Mouse (Mus musculus): ENCODE results near the gene Calb2. TPM values are rescaled to one million over a fixed set of nuclear protein-coding genes. Genes with fewer than 3 reads are reported as not detected.

Gene Calb2
- polyA plus RNA-seq, 1 experiment from 2014 or later = 15.8 TPM

DNA sequence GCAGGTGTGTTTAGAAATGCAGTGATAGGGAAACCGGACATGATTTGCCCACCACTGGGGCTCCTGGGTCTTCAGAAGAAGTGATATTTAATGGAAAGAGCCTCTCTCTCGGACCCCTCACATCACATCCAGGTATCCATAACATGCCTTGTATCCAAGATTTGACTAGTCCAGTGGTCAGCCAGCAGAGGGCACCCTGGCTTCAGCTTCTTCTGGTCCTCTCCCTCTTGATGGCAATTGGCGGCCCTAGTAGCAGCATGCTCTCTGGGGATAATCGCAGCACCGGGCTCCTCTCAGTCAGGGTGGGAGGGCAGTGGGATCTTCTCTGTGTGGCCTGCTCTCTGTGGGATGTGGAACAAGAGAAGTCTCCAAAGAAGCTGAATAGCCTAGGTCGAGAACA, 48.3 kb downstream of the Calb2 start:
- WGBS = 32% methylated on average over 6 of the region's 6 CpGs
- Histone ChIP-seq H3K9me3 (no peaks in the 10 kb centered on the region), H3K27ac (no peak overlapping the region), H3K36me3 (no peaks in the 10 kb centered on the region), H3K9ac (no peak overlapping the region), H3K4me3 (no peak overlapping the region), H3K4me1 (no peaks in the 10 kb centered on the region), H3K4me2 (no peak overlapping the region), H3K27me3 (no peaks in the 10 kb centered on the region)
- no peak for ATAC-seq (ENCODE audit: borderline replicate concordance, extremely low read depth, low FRiP score, low TSS enrichment)

DNA sequence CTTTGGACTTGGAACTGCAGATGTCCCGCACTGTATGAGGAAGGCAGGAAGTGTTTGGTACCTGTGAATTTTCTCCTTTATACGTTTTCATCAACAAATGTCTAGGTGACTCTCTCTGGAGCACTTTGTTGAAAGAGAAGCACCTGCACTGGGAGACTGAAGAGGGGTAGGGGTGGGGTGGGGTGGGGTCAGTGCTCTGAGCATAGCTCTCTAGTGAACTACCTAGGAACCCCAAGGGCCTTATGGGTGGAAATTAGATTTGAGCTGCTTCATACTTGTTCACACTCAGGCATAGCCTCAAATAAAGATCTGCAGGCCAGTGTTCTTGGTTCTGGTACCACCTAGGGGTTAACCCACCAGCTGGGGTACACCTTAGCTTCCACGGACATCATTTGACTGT, 65.4 kb downstream of the Calb2 start, which contains the start of gene Gm17720:
Gene Gm17720, minus strand, starts transcription at position 101 of the 400 bp plus-strand sequence.
- no peak for ATAC-seq (ENCODE audit: borderline replicate concordance, extremely low read depth, low FRiP score, low TSS enrichment)
- 83% methylated on average over 3 of the region's 3 CpGs for whole genome bisulfite sequencing
- H3K4me2 ChIP-seq = no peak within 1 kb of the TSS

DNA sequence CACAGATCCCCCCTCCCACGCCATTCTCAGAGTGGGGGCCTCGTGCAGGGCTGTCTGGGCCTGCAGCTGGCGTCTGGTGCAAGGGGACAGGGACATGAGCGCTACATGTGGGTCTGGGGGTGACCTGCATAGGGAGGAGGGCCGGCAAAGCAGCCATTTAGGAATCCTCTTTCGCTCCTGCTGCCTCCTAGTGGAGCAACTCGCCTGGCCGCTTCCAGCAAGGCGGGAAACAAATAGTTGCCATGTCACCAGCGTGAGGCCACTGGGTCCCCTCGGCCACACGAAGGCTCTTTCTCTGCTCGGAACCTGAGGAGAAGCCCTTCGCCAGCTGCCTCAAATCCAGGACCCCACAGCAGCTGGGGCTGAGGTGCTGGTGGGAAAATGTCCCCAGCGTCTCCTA, 66.3 kb downstream of the Calb2 start:
- peak; percentile 39; the same call in 1 of the 2 replicates for ATAC-seq (ENCODE audit: borderline replicate concordance, extremely low read depth, low FRiP score, low TSS enrichment)
- H3K9me3 ChIP-seq = no peaks in the 10 kb centered on the region

More for the DNA sequence above, 65.4 kb downstream of the Calb2 start, which contains the start of gene Gm17720:
- H3K36me3 ChIP-seq = no peaks in the 10 kb centered on the region
- H3K9me3 ChIP-seq = no peaks in the 10 kb centered on the region
- H3K4me3 ChIP-seq = no peak within 1 kb of the TSS
- no peaks in the 10 kb centered on the region for H3K27me3 ChIP-seq
- no peaks in the 10 kb centered on the region for H3K4me1 ChIP-seq
- no peak within 1 kb of the TSS for H3K9ac ChIP-seq
- no peak within 1 kb of the TSS for H3K27ac ChIP-seq

DNA sequence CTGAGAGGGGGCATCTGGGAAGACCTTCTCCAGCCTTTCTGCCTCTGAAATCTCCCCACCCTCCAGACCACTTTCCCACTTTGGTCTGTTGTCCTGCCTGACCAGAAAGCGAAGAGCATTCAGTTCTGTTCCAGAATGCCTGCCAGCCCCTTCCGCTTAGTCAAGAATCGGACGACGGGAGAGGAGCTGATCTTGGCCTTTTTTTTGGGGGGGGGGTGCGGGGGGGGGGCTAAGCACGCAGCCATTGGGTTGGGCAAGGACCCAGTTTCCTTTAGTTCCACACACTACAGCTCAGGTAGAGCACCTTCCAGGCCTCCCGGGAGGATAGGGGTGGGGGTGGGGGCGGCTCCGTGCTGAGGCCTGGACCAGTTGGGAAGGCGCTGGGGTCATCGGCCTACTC, 67.1 kb downstream of the Calb2 start, which contains the start of gene Gm21964:
Gene Gm21964, plus strand, starts transcription at position 301 of the 400 bp plus-strand sequence.
- Histone ChIP-seq H3K9me3 (no peaks in the 10 kb centered on the region), H3K27ac (no peak within 1 kb of the TSS), H3K27me3 (no peaks in the 10 kb centered on the region), H3K4me3 (no peak within 1 kb of the TSS), H3K4me2 (no peak within 1 kb of the TSS), H3K9ac (no peak within 1 kb of the TSS), H3K4me1 (no peaks in the 10 kb centered on the region), H3K36me3 (no peaks in the 10 kb centered on the region)
- 81% methylated on average over 12 of the region's 12 CpGs for WGBS
- no peak for ATAC-seq (ENCODE audit: borderline replicate concordance, extremely low read depth, low FRiP score, low TSS enrichment)

More for the DNA sequence above, 66.3 kb downstream of the Calb2 start:
- H3K27ac ChIP-seq = no peak overlapping the region
- H3K4me1 ChIP-seq = no peaks in the 10 kb centered on the region
- H3K36me3 ChIP-seq = no peaks in the 10 kb centered on the region
- H3K27me3 ChIP-seq = no peaks in the 10 kb centered on the region
- H3K4me3 ChIP-seq = no peak overlapping the region
- 84% methylated on average over 15 of the region's 15 CpGs for whole genome bisulfite sequencing
- H3K9ac ChIP-seq = no peak overlapping the region
- no peak overlapping the region for H3K4me2 ChIP-seq

DNA sequence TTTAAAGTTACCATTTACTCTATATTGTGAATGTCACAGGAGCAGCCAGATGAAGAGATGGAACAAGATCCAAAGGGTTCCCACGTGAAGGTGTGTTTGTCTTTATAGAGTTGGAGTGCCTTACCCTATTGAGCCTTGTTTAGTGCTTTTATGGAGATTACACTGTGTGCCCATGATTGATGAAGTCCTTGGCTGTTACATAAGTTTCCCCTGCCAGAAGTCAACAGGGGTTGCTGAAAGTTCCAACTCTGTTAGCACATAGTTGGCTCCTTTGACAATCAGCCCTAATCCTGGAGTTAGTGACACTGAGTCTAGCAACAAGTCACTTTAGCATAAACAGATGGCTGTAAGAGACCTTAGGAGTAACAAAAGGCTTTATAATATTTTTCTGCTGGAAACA, 76.1 kb downstream of the Calb2 start:
- H3K4me1 ChIP-seq = no peaks in the 10 kb centered on the region
- H3K27me3 ChIP-seq = no peaks in the 10 kb centered on the region
- no peaks in the 10 kb centered on the region for H3K9me3 ChIP-seq
- no peak overlapping the region for H3K27ac ChIP-seq
- ATAC-seq (ENCODE audit: borderline replicate concordance, extremely low read depth, low FRiP score, low TSS enrichment) = no peak
- H3K4me3 ChIP-seq = no peak overlapping the region
- H3K36me3 ChIP-seq = peaks cover 19% of the 10 kb centered on the region
- no peak overlapping the region for H3K9ac ChIP-seq
- 36% methylated on average over 1 of the region's 1 CpGs for WGBS
- H3K4me2 ChIP-seq = no peak overlapping the region

Other genes with a start within 250 kb of the Calb2 start
- gene Marveld3, start 206.0 kb downstream of the Calb2 start, polyA plus RNA-seq (2015; fragmentation: Nextera tagmentation; extraction: Ambion mirVana) = 9.5 and 10.5 TPM in 2 replicates
- 0.09 TPM in 1 of 2 replicates, not detected in the other for gene Tat, start 177.8 kb downstream of the Calb2 start, polyA plus RNA-seq (2015; fragmentation: Nextera tagmentation; extraction: Ambion mirVana)
- 0.11 and 0.19 TPM in 2 replicates for gene Chst4, start 128.5 kb downstream of the Calb2 start, polyA plus RNA-seq (2015; fragmentation: Nextera tagmentation; extraction: Ambion mirVana)
- gene Zfp612, start 88.5 kb downstream of the Calb2 start, polyA plus RNA-seq (2015; fragmentation: Nextera tagmentation; extraction: Ambion mirVana) = 5.4 and 6.0 TPM in 2 replicates
- gene Gm21964, start 67.0 kb downstream of the Calb2 start, polyA plus RNA-seq (2015; fragmentation: Nextera tagmentation; extraction: Ambion mirVana) = not detected in 2 replicates
- not detected in 2 replicates for gene Gm17720, start 65.5 kb downstream of the Calb2 start, polyA plus RNA-seq (2015; fragmentation: Nextera tagmentation; extraction: Ambion mirVana)
- gene Cmtr2, start 47.5 kb upstream of the Calb2 start, polyA plus RNA-seq (2015; fragmentation: Nextera tagmentation; extraction: Ambion mirVana) = 8.3 and 8.6 TPM in 2 replicates
- 0.34 TPM in 2 replicates for gene Hydin, start 98.8 kb upstream of the Calb2 start, polyA plus RNA-seq (2015; fragmentation: Nextera tagmentation; extraction: Ambion mirVana)